Mouse (Mus musculus): ENCODE measurements at regions not wholly inside any gene's neighbourhood (a gene's known extent, or its start where the extent isn't known, plus 50 kb on each side); places are given as distances from the start of the nearest gene placed in this dataset.
"Not testable (repeated sequence)": the region's sequence is repeated elsewhere in the genome, so short reads cannot be mapped to it uniquely, and the experiment has no call there.

GRCm38 (mm10) chr16:31508981-31509380 lies 86.9 kb downstream of the Bdh1 start:
- DNase-seq (ENCODE audit: extremely low spot score in 1 of 2, low spot score in 1 of 2) = peak; percentile 55 to 61

GRCm38 (mm10) chr16:31510097-31510496 lies 88.0 kb downstream of the Bdh1 start:
- DNase-seq (ENCODE audit: extremely low spot score in 1 of 2, low spot score in 1 of 2) = no peak

- no peak for DNase-seq (ENCODE audit: extremely low spot score in 1 of 2, low spot score in 1 of 2)
Observed at GRCm38 (mm10) chr16:31518816-31519215, 96.7 kb downstream of the Bdh1 start.

- DNase-seq (ENCODE audit: extremely low spot score in 1 of 2, low spot score in 1 of 2) = no peak
Observed at GRCm38 (mm10) chr16:31520081-31520480, 98.0 kb downstream of the Bdh1 start.

- DNase-seq (ENCODE audit: extremely low spot score in 1 of 2, low spot score in 1 of 2) = no peak
Observed at GRCm38 (mm10) chr16:31521786-31522185, 99.7 kb downstream of the Bdh1 start.

- DNase-seq (ENCODE audit: extremely low spot score in 1 of 2, low spot score in 1 of 2) = no peak
Observed at GRCm38 (mm10) chr16:31526711-31527344, 104.7 kb downstream of the Bdh1 start.

- DNase-seq (ENCODE audit: extremely low spot score in 1 of 2, low spot score in 1 of 2) = no peak
Observed at GRCm38 (mm10) chr16:31528596-31529283, 106.7 kb downstream of the Bdh1 start.

- DNase-seq (ENCODE audit: extremely low spot score in 1 of 2, low spot score in 1 of 2) = no peak
Observed at GRCm38 (mm10) chr16:31529284-31529958, 107.3 kb downstream of the Bdh1 start.

- no peak for DNase-seq (ENCODE audit: extremely low spot score in 1 of 2, low spot score in 1 of 2)
Observed at GRCm38 (mm10) chr16:31530090-31530489, 108.0 kb downstream of the Bdh1 start.

- no peak for DNase-seq (ENCODE audit: extremely low spot score in 1 of 2, low spot score in 1 of 2)
Observed at GRCm38 (mm10) chr16:31533196-31533777, 111.2 kb downstream of the Bdh1 start.

- DNase-seq (ENCODE audit: extremely low spot score in 1 of 2, low spot score in 1 of 2) = no peak
Observed at GRCm38 (mm10) chr16:31534923-31535523, 112.9 kb downstream of the Bdh1 start.

GRCm38 (mm10) chr16:31536328-31536727 lies 114.2 kb downstream of the Bdh1 start:
- DNase-seq (ENCODE audit: extremely low spot score in 1 of 2, low spot score in 1 of 2) = no peak

- no peak for DNase-seq (ENCODE audit: extremely low spot score in 1 of 2, low spot score in 1 of 2)
Observed at GRCm38 (mm10) chr16:31538606-31539005, 116.5 kb downstream of the Bdh1 start.

GRCm38 (mm10) chr16:31543499-31544170 lies 119.6 kb upstream of the Dlg1 start:
- no peak for DNase-seq (ENCODE audit: extremely low spot score in 1 of 2, low spot score in 1 of 2)

- no peak for DNase-seq (ENCODE audit: extremely low spot score in 1 of 2, low spot score in 1 of 2)
Observed at GRCm38 (mm10) chr16:31546062-31546827, 117.0 kb upstream of the Dlg1 start.

- no peak for DNase-seq (ENCODE audit: extremely low spot score in 1 of 2, low spot score in 1 of 2)
Observed at GRCm38 (mm10) chr16:31546828-31547224, 116.4 kb upstream of the Dlg1 start.

- no peak for DNase-seq (ENCODE audit: extremely low spot score in 1 of 2, low spot score in 1 of 2)
Observed at GRCm38 (mm10) chr16:31547391-31547790, 115.9 kb upstream of the Dlg1 start.

GRCm38 (mm10) chr16:31549975-31550374 lies 113.3 kb upstream of the Dlg1 start:
- DNase-seq (ENCODE audit: extremely low spot score in 1 of 2, low spot score in 1 of 2) = no peak

- DNase-seq (ENCODE audit: extremely low spot score in 1 of 2, low spot score in 1 of 2) = not testable (repeated sequence)
Observed at GRCm38 (mm10) chr16:31550539-31550938, 112.7 kb upstream of the Dlg1 start.

Measured in layer of hippocampus, postnatal 25 days (tissue).